Mouse (Mus musculus) midbrain, embryonic 10.5 days (tissue): Measurements from ENCODE around the gene Trp53i13. TPM values are rescaled to one million over a fixed set of nuclear protein-coding genes. Genes with fewer than 3 reads are reported as not detected.

Experiments used
- DNase-seq: peaks from one replicate; pipeline ENCODE4 v3.0.0-alpha.2; 2017; ENCODE audit warnings: low spot score
- H3K27ac ChIP-seq: fragments of 300-500 bp; sonication (generic); replicated peaks from 2 replicates; pipeline ENCODE4 v1.5.1; 2016; ENCODE audit warnings: mild to moderate bottlenecking
- H3K27me3 ChIP-seq: fragments of 300-500 bp; sonication (generic); 2 replicates; pipeline ENCODE4 v1.6.1; 2016; ENCODE audit warnings: low read depth, mild to moderate bottlenecking; ENCODE audit not compliant: poor library complexity, severe bottlenecking
- H3K36me3 ChIP-seq: fragments of 300-500 bp; sonication (generic); 2 replicates; pipeline ENCODE4 v1.6.1; 2016; ENCODE audit warnings: mild to moderate bottlenecking, moderate library complexity
- H3K4me1 ChIP-seq: fragments of 300-500 bp; sonication (generic); 2 replicates; pipeline ENCODE4 v1.6.1; 2016
- H3K4me3 ChIP-seq: fragments of 300-500 bp; sonication (generic); 2 replicates; pipeline ENCODE4 v1.5.1; 2016; ENCODE audit warnings: mild to moderate bottlenecking, moderate library complexity
- H3K9me3 ChIP-seq: fragments of 300-500 bp; sonication (generic); replicated peaks from 2 replicates; pipeline ENCODE4 v1.6.1; 2016; ENCODE audit warnings: mild to moderate bottlenecking
- WGBS: fragments of 180-500 bp; shearing (Covaris S2); methylation state at CpG from one replicate; pipeline ENCODE4 v1.1.7; 2016; 5-methylcytosine and 5-hydroxymethylcytosine counted together
- polyA plus RNA-seq: library from polyadenylated mRNA; unstranded; fragments of >200 nt; fragmentation: Nextera tagmentation; extraction: Ambion mirVana; gene quantifications from 2 replicates; pipeline ENCODE4 v1.2.1, GENCODE M21; 2016

Trp53i13 gene
- polyA plus RNA-seq, 1 experiment from 2014 or later: 31.3 TPM

GRCm38 (mm10) chr11:77494782-77495181 lies 21.0 kb downstream of the Trp53i13 start:
- 78% methylated on average over 6 of the region's 6 CpGs for WGBS
- H3K27ac ChIP-seq: peak overlapping the region; percentile 93; the same call in 1 of the 2 replicates

DNA sequence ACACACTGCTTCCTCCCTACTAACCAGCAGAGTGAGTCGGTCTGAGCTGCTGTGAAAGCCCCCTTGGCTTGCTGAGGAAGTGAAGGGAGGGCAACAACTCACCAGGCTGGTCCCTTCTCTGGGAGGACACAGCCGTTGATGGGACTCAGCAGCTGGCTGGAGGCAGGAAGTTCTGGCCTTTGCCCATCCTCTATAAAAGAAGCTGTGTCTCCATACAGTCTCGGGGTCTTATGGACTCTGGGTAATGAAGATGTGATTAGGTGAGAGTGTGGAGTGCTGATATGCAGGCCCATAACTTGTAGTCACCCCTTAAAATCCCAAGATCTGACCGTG lies 21.5 kb downstream of the Trp53i13 start:
- 36% methylated on average over 4 of the region's 4 CpGs for WGBS
- 0 out of 2 replicates have a peak, but pooled peaks cover 9% of the 10 kb centered on the region for H3K27me3 ChIP-seq
- H3K4me3 ChIP-seq: peak overlapping the region; percentile 81
- DNase-seq: no peak
- H3K4me1 ChIP-seq: peaks cover 91% of the 10 kb centered on the region
- H3K36me3 ChIP-seq: peaks cover 12% of the 10 kb centered on the region
- no peaks in the 10 kb centered on the region for H3K9me3 ChIP-seq
- H3K27ac ChIP-seq: peak overlapping the region; percentile 93

More at GRCm38 (mm10) chr11:77494782-77495181, 21.0 kb downstream of the Trp53i13 start:
- Histone ChIP-seq H3K9me3 (no peaks in the 10 kb centered on the region), H3K4me1 (peaks cover 95% of the 10 kb centered on the region), H3K36me3 (peaks cover 17% of the 10 kb centered on the region), H3K4me3 (peak overlapping the region; percentile 81), H3K27me3 (0 out of 2 replicates have a peak, but pooled peaks cover 9% of the 10 kb centered on the region)
- DNase-seq: no peak

DNA sequence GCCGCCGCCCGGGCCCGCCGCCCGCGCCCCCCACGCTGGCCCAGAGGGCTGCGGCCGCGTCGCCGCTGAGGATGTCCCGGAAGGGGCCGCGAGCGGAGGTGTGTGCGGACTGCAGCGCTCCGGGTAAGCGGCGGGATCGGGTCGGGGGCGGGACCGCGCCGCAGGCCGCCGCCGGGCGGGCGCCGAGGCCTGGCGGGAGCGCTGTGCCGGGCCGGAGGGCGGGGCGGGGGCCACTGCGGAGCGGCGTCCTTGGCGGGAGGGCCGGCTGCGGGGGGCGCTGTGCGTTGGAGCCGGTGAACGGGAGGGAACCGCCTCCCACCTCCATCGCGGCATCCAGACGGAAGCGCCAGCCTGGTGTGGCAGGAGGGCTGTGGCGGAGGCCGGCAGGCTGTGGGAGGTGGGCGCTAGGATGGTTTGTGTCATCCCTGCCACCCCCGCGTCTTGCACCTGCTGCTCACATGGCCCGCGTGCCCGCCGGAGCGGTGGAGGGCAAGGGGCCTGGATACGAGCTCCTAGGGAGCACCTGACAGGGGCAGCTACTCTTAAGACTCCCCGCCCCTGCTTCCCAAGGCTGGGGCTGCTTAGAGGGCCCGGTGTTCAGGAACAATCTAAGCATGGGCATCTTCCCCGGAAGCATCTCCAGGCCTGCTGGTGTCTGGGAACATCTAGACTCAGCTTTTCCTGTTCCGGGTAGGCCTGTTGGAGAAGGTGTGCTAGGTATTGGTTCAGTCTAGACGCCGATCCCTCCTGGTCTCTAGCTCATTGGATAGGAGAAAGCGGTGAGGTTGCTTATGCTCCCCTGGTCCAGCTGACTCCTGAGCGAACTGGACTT lies 22.1 kb downstream of the Trp53i13 start, which contains the start of gene Git1:
TSS of gene Git1 (plus strand) at position 51 of the 832 bp plus-strand sequence.
- peak within 1 kb of the TSS; percentile 81 for H3K4me3 ChIP-seq
- 3% methylated on average over 71 of the region's 74 CpGs for WGBS
- H3K4me1 ChIP-seq: peaks cover 91% of the 10 kb centered on the region
- H3K27ac ChIP-seq: peak within 1 kb of the TSS; percentile 93
- 0 out of 2 replicates have a peak, but pooled peaks cover 9% of the 10 kb centered on the region for H3K27me3 ChIP-seq
- H3K9me3 ChIP-seq: no peaks in the 10 kb centered on the region
- peaks cover 6% of the 10 kb centered on the region for H3K36me3 ChIP-seq
- DNase-seq: peak; percentile 58

GRCm38 (mm10) chr11:77492911-77493332 lies 22.9 kb downstream of the Trp53i13 start:
- DNase-seq: peak; percentile 90
- Histone ChIP-seq H3K4me3 (peak overlapping the region; percentile 81), H3K9me3 (no peaks in the 10 kb centered on the region), H3K36me3 (0 out of 2 replicates have a peak, but pooled peaks cover 5% of the 10 kb centered on the region), H3K27me3 (0 out of 2 replicates have a peak, but pooled peaks cover 9% of the 10 kb centered on the region), H3K27ac (peak overlapping the region; percentile 93), H3K4me1 (peaks cover 91% of the 10 kb centered on the region)
- 0% methylated on average over 32 of the region's 32 CpGs for WGBS

- no peak for DNase-seq
- WGBS: 2% methylated on average over 18 of the region's 18 CpGs
These were observed 23.4 kb downstream of the Trp53i13 start for GRCm38 (mm10) chr11:77492311-77492871.

DNA sequence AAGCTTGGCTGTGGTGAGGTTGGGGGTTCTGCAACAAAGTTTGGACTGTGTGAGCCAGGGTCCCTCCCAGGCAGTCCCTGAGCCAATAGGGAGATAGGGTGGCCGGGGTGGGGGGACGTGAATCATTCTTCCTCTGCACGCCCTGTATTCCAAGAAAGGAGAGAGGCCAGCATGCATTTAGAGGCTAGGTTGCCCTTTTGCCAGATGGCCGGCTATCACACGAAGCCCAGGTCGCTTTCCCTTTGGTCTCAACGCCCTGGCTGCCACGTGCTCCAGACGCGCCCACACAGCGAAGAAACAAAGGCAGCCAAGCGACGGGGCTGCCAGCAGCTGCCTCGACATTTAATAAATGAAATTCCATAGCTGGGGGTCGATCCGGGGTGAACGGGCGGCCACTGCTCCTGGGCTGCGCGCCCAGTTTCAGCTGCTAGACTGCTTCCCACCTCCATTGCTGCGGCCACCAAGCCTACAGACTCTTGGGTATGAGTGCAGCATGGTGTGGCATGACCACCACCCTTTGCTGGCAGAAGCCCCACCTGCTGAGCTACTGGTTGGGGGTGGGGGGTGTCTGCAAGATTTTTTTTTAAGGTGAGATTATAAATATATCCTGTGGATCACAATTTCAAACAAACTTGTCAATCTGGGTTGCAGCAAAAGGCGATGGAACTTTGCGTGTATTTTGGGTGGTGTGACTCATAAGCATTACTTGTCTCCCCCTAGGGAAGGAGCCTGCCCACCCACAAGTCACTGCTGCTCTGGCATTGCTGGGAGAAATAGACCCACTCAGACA lies 24.1 kb downstream of the Trp53i13 start:
- 0 out of 2 replicates have a peak, but pooled peaks cover 2% of the 10 kb centered on the region for H3K36me3 ChIP-seq
- peak overlapping the region; percentile 93 for H3K27ac ChIP-seq
- H3K27me3 ChIP-seq: 0 out of 2 replicates have a peak, but pooled peaks cover 9% of the 10 kb centered on the region
- no peaks in the 10 kb centered on the region for H3K9me3 ChIP-seq
- peak overlapping the region; percentile 81 for H3K4me3 ChIP-seq
- WGBS: under 1% methylated on average over 23 of the region's 23 CpGs
- H3K4me1 ChIP-seq: peaks cover 91% of the 10 kb centered on the region
- DNase-seq: peak; percentile 83

More at GRCm38 (mm10) chr11:77492311-77492871, 23.4 kb downstream of the Trp53i13 start:
- H3K4me1 ChIP-seq: peaks cover 91% of the 10 kb centered on the region
- H3K27me3 ChIP-seq: 0 out of 2 replicates have a peak, but pooled peaks cover 9% of the 10 kb centered on the region
- peak overlapping the region; percentile 93 for H3K27ac ChIP-seq
- no peaks in the 10 kb centered on the region for H3K9me3 ChIP-seq
- H3K36me3 ChIP-seq: 0 out of 2 replicates have a peak, but pooled peaks cover 5% of the 10 kb centered on the region
- H3K4me3 ChIP-seq: peak overlapping the region; percentile 81

GRCm38 (mm10) chr11:77491123-77491501 lies 24.7 kb downstream of the Trp53i13 start:
- 0 out of 2 replicates have a peak, but pooled peaks cover 3% of the 10 kb centered on the region for H3K36me3 ChIP-seq
- peak overlapping the region; percentile 93 for H3K27ac ChIP-seq
- peaks cover 92% of the 10 kb centered on the region for H3K4me1 ChIP-seq
- H3K9me3 ChIP-seq: no peaks in the 10 kb centered on the region
- peak overlapping the region; percentile 81 for H3K4me3 ChIP-seq
- 0 out of 2 replicates have a peak, but pooled peaks cover 9% of the 10 kb centered on the region for H3K27me3 ChIP-seq
- peak; percentile 98 for DNase-seq
- 2% methylated on average over 13 of the region's 13 CpGs for WGBS

- Histone ChIP-seq H3K27ac (peak overlapping the region; percentile 94; the same call in 1 of the 2 replicates), H3K27me3 (0 out of 2 replicates have a peak, but pooled peaks cover 9% of the 10 kb centered on the region), H3K9me3 (no peaks in the 10 kb centered on the region), H3K36me3 (0 out of 2 replicates have a peak, but pooled peaks cover 3% of the 10 kb centered on the region), H3K4me3 (peak overlapping the region; percentile 81), H3K4me1 (peaks cover 92% of the 10 kb centered on the region)
- WGBS: 72% methylated on average over 6 of the region's 6 CpGs
- DNase-seq: no peak
These were observed 25.3 kb downstream of the Trp53i13 start for GRCm38 (mm10) chr11:77490451-77490850.

DNA sequence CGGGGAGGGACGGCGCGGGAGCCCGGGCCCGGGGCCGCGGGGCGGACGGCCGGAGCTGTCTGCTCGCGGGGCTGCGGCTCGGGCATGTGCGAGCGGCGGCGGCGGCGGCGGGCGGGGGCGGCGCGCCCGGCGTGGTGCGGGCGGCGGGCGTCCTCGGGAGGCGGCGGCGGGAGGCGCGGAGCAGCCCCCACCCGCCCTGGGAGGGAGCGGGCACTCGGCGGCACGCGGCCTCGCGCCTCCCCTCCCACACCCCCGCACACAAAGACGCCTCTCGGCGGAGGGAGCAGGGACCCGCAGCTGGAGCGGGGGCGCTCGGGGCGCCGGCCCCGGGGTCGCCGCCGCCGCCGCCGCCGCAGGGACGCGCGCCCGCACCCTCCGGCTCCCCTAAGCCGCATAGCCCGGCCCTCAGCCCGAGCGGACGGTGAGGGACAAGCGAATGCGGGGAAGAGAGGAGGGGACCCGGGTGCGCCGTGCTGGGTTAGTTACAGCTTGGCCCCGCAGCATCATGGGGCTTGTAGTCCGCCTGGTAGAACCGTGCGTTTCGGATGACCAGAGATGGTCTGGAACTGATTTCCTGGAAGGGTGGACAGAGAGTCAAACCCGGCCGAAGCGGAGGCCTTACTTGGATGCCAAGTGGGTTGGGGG lies 26.1 kb downstream of the Trp53i13 start, which contains the start of gene Ankrd13b:
TSS of gene Ankrd13b (minus strand) at position 88 of the 645 bp plus-strand sequence.
- WGBS: 2% methylated on average over 86 of the region's 87 CpGs

GRCm38 (mm10) chr11:77488771-77489581 lies 26.8 kb downstream of the Trp53i13 start:
- peak overlapping the region; percentile 81 for H3K4me3 ChIP-seq
- H3K27me3 ChIP-seq: 0 out of 2 replicates have a peak, but pooled peaks cover 9% of the 10 kb centered on the region
- WGBS: 2% methylated on average over 55 of the region's 55 CpGs
- H3K9me3 ChIP-seq: no peaks in the 10 kb centered on the region
- H3K36me3 ChIP-seq: 0 out of 2 replicates have a peak, but pooled peaks cover 3% of the 10 kb centered on the region
- H3K27ac ChIP-seq: peak overlapping the region; percentile 94
- peaks cover 83% of the 10 kb centered on the region for H3K4me1 ChIP-seq
- peak; percentile 46 for DNase-seq

More for the DNA sequence above, 26.1 kb downstream of the Trp53i13 start, which contains the start of gene Ankrd13b:
- Histone ChIP-seq H3K9me3 (no peaks in the 10 kb centered on the region), H3K4me1 (peaks cover 91% of the 10 kb centered on the region), H3K4me3 (peak within 1 kb of the TSS; percentile 81), H3K27me3 (0 out of 2 replicates have a peak, but pooled peaks cover 9% of the 10 kb centered on the region), H3K27ac (peak within 1 kb of the TSS; percentile 94), H3K36me3 (0 out of 2 replicates have a peak, but pooled peaks cover 3% of the 10 kb centered on the region)
- DNase-seq: peak; percentile 86
